In genomic region chr6:7983646-7983979, GRCm38 (mm10) we compare ENCODE assay signal across 9 mouse cellular contexts.
DNase-seq lines count a peak whose midpoint lies in the region; ATAC-seq and TF ChIP-seq lines count a peak whose summit lies in the region.
"Had no signal": no experiment of that assay in that cellular context is flagged by ENCODE, and none has a peak within 500 bp of the region (broad histone marks: within the 10 kb centered on the region; RNA-seq: fewer than 3 reads in every experiment).

No protein-coding gene starts in this region.

- no peaks in the 10 kb centered on the region for H3K27me3 ChIP-seq in cerebellum, adult 2 months (ENCODE audit: control insufficient read depth, insufficient read depth, low read length)
- no peaks in the 10 kb centered on the region for H3K27me3 ChIP-seq in intestine, embryonic 16.5 days (replicated peaks; ENCODE audit: control insufficient read depth, insufficient read depth, low read length)
- H3K27me3 ChIP-seq in lung, embryonic 14.5 days (ENCODE audit: insufficient read depth, low read length) = no peaks in the 10 kb centered on the region

- H3K36me3 ChIP-seq in intestine, embryonic 16.5 days (ENCODE audit: control insufficient read depth, insufficient read depth, low read length) = no peaks in the 10 kb centered on the region
- H3K36me3 ChIP-seq in lung, embryonic 14.5 days (ENCODE audit: insufficient read depth) = no peaks in the 10 kb centered on the region

- WGBS in cerebellum, adult 2 months = 47% methylated on average over 7 of the region's 7 CpGs
- WGBS in intestine, embryonic 16.5 days = 38% methylated on average over 7 of the region's 7 CpGs
- 39% methylated on average over 7 of the region's 7 CpGs for WGBS in lung, embryonic 14.5 days

- peak overlapping the region; percentile 55 for H3K4me3 ChIP-seq in cerebellum, adult 2 months (replicated peaks; ENCODE audit: insufficient read depth, low read depth, low read length)
- H3K4me3 ChIP-seq in intestine, embryonic 16.5 days (ENCODE audit: low read length) = peak overlapping the region; percentile 28
- H3K4me3 ChIP-seq in lung, embryonic 14.5 days (ENCODE audit: low read depth, low read length) = peak overlapping the region; percentile 24
- H3K4me3 ChIP-seq: erythroblast, embryonic 14.5 days had no signal

- no peaks in the 10 kb centered on the region for H3K4me1 ChIP-seq in cerebellum, adult 2 months (ENCODE audit: control insufficient read depth, insufficient read depth, low read length)
- H3K4me1 ChIP-seq in intestine, embryonic 16.5 days (ENCODE audit: control insufficient read depth, insufficient read depth, low read length) = no peaks in the 10 kb centered on the region
- H3K4me1 ChIP-seq in lung, embryonic 14.5 days (ENCODE audit: insufficient read depth) = no peaks in the 10 kb centered on the region

- no peak overlapping the region for H3K27ac ChIP-seq in cerebellum, adult 2 months (ENCODE audit: insufficient read depth, low read length)
- no peak overlapping the region for H3K27ac ChIP-seq in intestine, embryonic 16.5 days (ENCODE audit: low read length)
- no peak overlapping the region for H3K27ac ChIP-seq in lung, embryonic 14.5 days (ENCODE audit: low read depth)

- H3K9me3 ChIP-seq in intestine, embryonic 16.5 days (ENCODE audit: control insufficient read depth, low read length) = no peaks in the 10 kb centered on the region
- no peaks in the 10 kb centered on the region for H3K9me3 ChIP-seq in lung, embryonic 14.5 days (ENCODE audit: low read depth, low read length)

- peak; percentile 50; the same call in 1 of the 2 replicates for ATAC-seq in intestine, embryonic 16.5 days
- no peak for ATAC-seq in lung, embryonic 14.5 days (ENCODE audit: insufficient read depth)

- peak; percentile 9 for DNase-seq in right cerebral cortex, postnatal 25 days
- no peak for DNase-seq in right cerebral cortex, postnatal 36 days (ENCODE audit: low spot score in 2 of 2)
- DNase-seq in cerebellum, adult 2 months = peak; percentile 20 to 30
- DNase-seq in gastrocnemius, postnatal 10 days = peak; percentile 66
- peak; percentile 74 for DNase-seq in lung, embryonic 14.5 days
- DNase-seq in retina, embryonic 14.5 days (ENCODE audit: low spot score) = peak; percentile 72
- no peak for DNase-seq in ovary, adult 18-20 months (ENCODE audit: low spot score)

- peak overlapping the region; percentile 45 for H3K4me2 ChIP-seq in intestine, embryonic 16.5 days (ENCODE audit: low read depth, low read length)
- peak overlapping the region; percentile 46 for H3K4me2 ChIP-seq in lung, embryonic 14.5 days

- TF ChIP-seq POLR2A in cerebellum, adult 2 months (IDR thresholded peaks at IDR 0.05; ENCODE audit: borderline replicate concordance, insufficient read depth, low read length) = no peak

- TF ChIP-seq CTCF in cerebellum, adult 2 months (IDR thresholded peaks at IDR 0.05; ENCODE audit: borderline replicate concordance, insufficient read depth, low read depth, low read length) = peak; percentile 51; the same call in 1 of the 2 replicates
- peak; percentile 63 for TF ChIP-seq CTCF in lung, embryonic 14.5 days (IDR thresholded peaks at IDR 0.05; ENCODE audit: low read depth)

- H3K9ac ChIP-seq in intestine, embryonic 16.5 days (ENCODE audit: low read depth, low read length) = no peak overlapping the region
- no peak overlapping the region for H3K9ac ChIP-seq in lung, embryonic 14.5 days

Comparison
In these comparisons a context has a peak if more than half of its experiments do, and no peak if none do; other contexts are left out.
1. DNase-seq: peak in right cerebral cortex, postnatal 25 days (single experiment), cerebellum, adult 2 months (2 of 2), gastrocnemius, postnatal 10 days (single experiment), lung, embryonic 14.5 days (single experiment) and retina, embryonic 14.5 days (single experiment); none in right cerebral cortex, postnatal 36 days (0 of 2) and ovary, adult 18-20 months (single experiment).
2. Peak in every context shown above with its lines, with median percentiles within 50 percentile points of each other: H3K4me3 ChIP-seq.